Mouse (Mus musculus) testis, postnatal 14 days (tissue): Measurements from ENCODE around the gene Gm11214.

ENCODE experiments used
- DNase-seq: peaks from one replicate; pipeline ENCODE4 v3.0.0; 2021; ENCODE audit warnings: low spot score

The Gm11214 gene

GRCm38 (mm10) chr4:63663279-63663678 lies at the start of gene Gm11214:
TSS of gene Gm11214 (minus strand) at chr4:63663379.
- no peak for DNase-seq

- no peak for DNase-seq
Observed at GRCm38 (mm10) chr4:63711886-63712285, 48.7 kb upstream of the Gm11214 start.

GRCm38 (mm10) chr4:63710431-63711220 lies 47.4 kb upstream of the Gm11214 start:
- no peak for DNase-seq

- no peak for DNase-seq
Observed at GRCm38 (mm10) chr4:63706279-63706971, 43.2 kb upstream of the Gm11214 start.

- DNase-seq, result no peak
Observed at GRCm38 (mm10) chr4:63704232-63704631, 41.1 kb upstream of the Gm11214 start.

- DNase-seq, result no peak
Observed at GRCm38 (mm10) chr4:63703686-63704085, 40.5 kb upstream of the Gm11214 start.

GRCm38 (mm10) chr4:63702006-63702704 lies 39.0 kb upstream of the Gm11214 start:
- DNase-seq, result no peak

- DNase-seq, result no peak
Observed at GRCm38 (mm10) chr4:63699749-63700148, 36.6 kb upstream of the Gm11214 start.

GRCm38 (mm10) chr4:63696921-63697320 lies 33.7 kb upstream of the Gm11214 start:
- DNase-seq, result no peak

GRCm38 (mm10) chr4:63692351-63692750 lies 29.2 kb upstream of the Gm11214 start:
- DNase-seq, result no peak

GRCm38 (mm10) chr4:63687429-63687828 lies 24.2 kb upstream of the Gm11214 start:
- DNase-seq, result no peak

GRCm38 (mm10) chr4:63686157-63686556 lies 23.0 kb upstream of the Gm11214 start:
- no peak for DNase-seq

GRCm38 (mm10) chr4:63685253-63685525 lies 22.0 kb upstream of the Gm11214 start:
- DNase-seq, result no peak

GRCm38 (mm10) chr4:63684412-63685252 lies 21.5 kb upstream of the Gm11214 start:
- no peak for DNase-seq

- no peak for DNase-seq
Observed at GRCm38 (mm10) chr4:63683716-63684115, 20.5 kb upstream of the Gm11214 start.

GRCm38 (mm10) chr4:63683056-63683455 lies 19.9 kb upstream of the Gm11214 start:
- DNase-seq, result no peak

GRCm38 (mm10) chr4:63682441-63682840 lies 19.3 kb upstream of the Gm11214 start:
- DNase-seq, result no peak

- DNase-seq, result no peak
Observed at GRCm38 (mm10) chr4:63681557-63681956, 18.4 kb upstream of the Gm11214 start.

- no peak for DNase-seq
Observed at GRCm38 (mm10) chr4:63675128-63675527, 11.9 kb upstream of the Gm11214 start.

- no peak for DNase-seq
Observed at GRCm38 (mm10) chr4:63668255-63668654, 5.1 kb upstream of the Gm11214 start.

GRCm38 (mm10) chr4:63665738-63666137 lies 2.6 kb upstream of the Gm11214 start:
- DNase-seq, result no peak

- DNase-seq, result no peak
Observed at GRCm38 (mm10) chr4:63661857-63662256, 1.3 kb downstream of the Gm11214 start.
